Comparison of ENCODE assay signal across 8 mouse cellular contexts in genomic region chr14:17660329-17661099, GRCm38 (mm10). TPM values are rescaled to one million over a fixed set of nuclear protein-coding genes. Genes with fewer than 3 reads are reported as not detected.
DNase-seq lines count a peak whose midpoint lies in the region; TF ChIP-seq lines count a peak whose summit lies in the region.

No protein-coding gene starts in this region.

- DNase-seq in R1 (ENCODE audit: low read depth, low spot score): peak; percentile 72
- DNase-seq in cerebellum, postnatal 4 days (ENCODE audit: low spot score in 2 of 2): peak; percentile 40 to 68
- DNase-seq in gastrocnemius, postnatal 10 days: peak; percentile 82
- DNase-seq in induced T-regulatory cell, adult 2 months (ENCODE audit: low read depth): peak; percentile 31
- DNase-seq in left cerebral cortex, adult 2 months (ENCODE audit: extremely low spot score in 1 of 2, low spot score in 2 of 2): peak; percentile 79 to 80
- peak; percentile 78 to 84 for DNase-seq in lung, postnatal 4 days
- DNase-seq in retina, postnatal 1 day: peak; percentile 92
- DNase-seq in thymus, postnatal 4 days: peak; percentile 65

- H3K27ac ChIP-seq in left cerebral cortex, adult 2 months: peak overlapping the region; percentile 99

- intact Hi-C loops in left cerebral cortex, adult 2 months (cut with DNase I): loop anchor here (2.0 to 5.0 kb wide), 4 partner anchors 67 to 247 kb away; no protein-coding TSS in a partner anchor

- peak; percentile 37 for TF ChIP-seq CTCF in left cerebral cortex, adult 2 months (IDR thresholded peaks at IDR 0.05)

- peak overlapping the region; percentile 58 for H3K4me3 ChIP-seq in left cerebral cortex, adult 2 months

RNA-seq across cellular contexts. Expression of gene Thrb, which starts 0.5 kb away (rescaled TPM):
- 1 to 10 TPM; 5.8 to 5.9 TPM for total RNA-seq in gastrocnemius, postnatal 10 days (2021)
- total RNA-seq in left cerebral cortex, adult 2 months (2021): 10 to 100 TPM; 97.1 to 98.6 TPM

Comparison
In these comparisons a context has a peak if more than half of its experiments do, and no peak if none do; other contexts are left out.
1. Peak in every context shown above with its lines: DNase-seq, H3K4me3 ChIP-seq and H3K27ac ChIP-seq.
2. DNase-seq: peak in every context shown above with its lines; median percentile 92 in retina, postnatal 1 day; 82 in gastrocnemius, postnatal 10 days; 81 in lung, postnatal 4 days; 80 in left cerebral cortex, adult 2 months; 72 in R1; 65 in thymus, postnatal 4 days; 54 in cerebellum, postnatal 4 days; 31 in induced T-regulatory cell, adult 2 months.
3. RNA of gene Thrb, which starts 0.5 kb away (total RNA-seq): 97.1 to 98.6 TPM in left cerebral cortex, adult 2 months; 5.8 to 5.9 TPM in gastrocnemius, postnatal 10 days; every median in the first group is over 10 times any median in the second.